Mouse (Mus musculus): Measurements from ENCODE around the gene Sstr2.

DNA sequence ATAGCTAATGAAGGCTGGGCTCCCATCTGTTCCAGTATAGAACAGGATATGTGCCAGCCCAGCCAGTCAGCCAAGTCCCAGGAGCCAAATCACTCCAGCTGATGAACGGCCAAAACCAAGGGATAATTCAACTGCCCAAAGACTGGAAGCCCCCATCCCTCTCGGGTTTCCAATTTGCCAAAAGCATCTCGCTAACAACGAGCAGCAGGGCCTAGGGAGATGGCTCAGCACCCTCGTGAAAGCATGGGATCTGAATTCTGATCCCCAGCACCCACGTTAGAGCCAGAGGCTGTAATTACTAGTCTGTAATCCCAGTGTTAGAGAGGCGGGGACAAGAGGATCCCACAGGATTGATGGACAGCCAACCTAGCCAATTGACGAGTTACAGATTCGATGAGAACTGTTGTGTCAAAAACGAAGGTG lies 15.6 kb downstream of the Sstr2 start:
- TF ChIP-seq CTCF (IDR thresholded peaks at IDR 0.05; ENCODE audit: borderline replicate concordance, insufficient read depth, low read length) (no peak), POLR2A (IDR thresholded peaks at IDR 0.05; ENCODE audit: low read depth, low read length) (no peak)
